Mouse (Mus musculus) erythroblast, embryonic 14.5 days (primary cell): ENCODE results near the gene Gins2.

Source experiments
- GATA1 ChIP-seq: IDR thresholded peaks from 2 replicates; pipeline ENCODE4 v1.6.1; 2012; ENCODE audit warnings: low read length, inconsistent platforms, mixed read lengths
- TAL1 ChIP-seq: IDR thresholded peaks from 3 replicates; pipeline ENCODE4 v1.6.1; 2012; ENCODE audit warnings: low read length, inconsistent platforms, mixed read lengths

GRCm38 (mm10) chr8:120550937-120551676, 38.0 kb downstream of the Gins2 start:
- TF ChIP-seq GATA1 (no peak), TAL1 (no peak)
